Mouse (Mus musculus) spleen, adult 2 months (tissue): ENCODE data around the gene Vrk1. TPM values are rescaled to one million over a fixed set of nuclear protein-coding genes. Genes with fewer than 3 reads are reported as not detected.

ENCODE experiments used
- DNase-seq, 2 experiments: peaks; one replicate each; pipeline versions ENCODE4 v3.0.0 to v3.0.0-alpha.2; 2012 to 2021; ENCODE audit warnings: low spot score in 2 of 2, low read depth in 1 of 2
- H3K27ac ChIP-seq: fragments of 200-500 bp; 2 replicates; pipeline ENCODE4 v1.5.1; 2012; ENCODE audit warnings: low read length, inconsistent platforms; ENCODE audit not compliant: insufficient read depth
- H3K27me3 ChIP-seq: fragments of 200-500 bp; 2 replicates; pipeline ENCODE4 v1.6.1; 2012; ENCODE audit warnings: mild to moderate bottlenecking, moderate library complexity, low read length, inconsistent platforms; ENCODE audit not compliant: control insufficient read depth, insufficient read depth
- H3K36me3 ChIP-seq: fragments of 200-500 bp; 2 replicates; pipeline ENCODE4 v1.6.1; 2012; ENCODE audit warnings: mild to moderate bottlenecking, low read length, inconsistent platforms; ENCODE audit not compliant: control insufficient read depth, insufficient read depth
- H3K4me1 ChIP-seq: fragments of 200-500 bp; 2 replicates; pipeline ENCODE4 v1.6.1; 2011; ENCODE audit warnings: inconsistent platforms; ENCODE audit not compliant: control insufficient read depth, insufficient read depth, insufficient read length
- H3K4me3 ChIP-seq: fragments of 200-500 bp; 2 replicates; pipeline ENCODE4 v1.5.1; 2011; ENCODE audit warnings: mild to moderate bottlenecking, inconsistent platforms; ENCODE audit not compliant: insufficient read depth, insufficient read length; ENCODE audit errors: extremely low read depth
- CTCF ChIP-seq: fragments of 200-500 bp; IDR thresholded peaks from 2 replicates; pipeline ENCODE4 v1.5.1; 2011; ENCODE audit warnings: mild to moderate bottlenecking, inconsistent platforms; ENCODE audit not compliant: insufficient read depth, insufficient read length, insufficient replicate concordance; ENCODE audit errors: extremely low read depth
- POLR2A ChIP-seq: fragments of 200-500 bp; IDR thresholded peaks from 2 replicates; pipeline ENCODE4 v1.6.1; 2011; ENCODE audit warnings: low read depth, low read length, inconsistent platforms
- WGBS: fragments of 180-500 bp; shearing (Covaris S2); methylation state at CpG from one replicate; pipeline ENCODE4 v1.1.7; 2018; 5-methylcytosine and 5-hydroxymethylcytosine counted together
- polyA plus RNA-seq: library from polyadenylated mRNA; depleted of rRNA; stranded (reverse); fragments of >200 nt; gene quantifications from 2 replicates; pipeline ENCODE4 v1.2.3, GENCODE M21; 2012

The Vrk1 gene
- polyA plus RNA-seq, 1 experiment: 8.4 TPM

DNA sequence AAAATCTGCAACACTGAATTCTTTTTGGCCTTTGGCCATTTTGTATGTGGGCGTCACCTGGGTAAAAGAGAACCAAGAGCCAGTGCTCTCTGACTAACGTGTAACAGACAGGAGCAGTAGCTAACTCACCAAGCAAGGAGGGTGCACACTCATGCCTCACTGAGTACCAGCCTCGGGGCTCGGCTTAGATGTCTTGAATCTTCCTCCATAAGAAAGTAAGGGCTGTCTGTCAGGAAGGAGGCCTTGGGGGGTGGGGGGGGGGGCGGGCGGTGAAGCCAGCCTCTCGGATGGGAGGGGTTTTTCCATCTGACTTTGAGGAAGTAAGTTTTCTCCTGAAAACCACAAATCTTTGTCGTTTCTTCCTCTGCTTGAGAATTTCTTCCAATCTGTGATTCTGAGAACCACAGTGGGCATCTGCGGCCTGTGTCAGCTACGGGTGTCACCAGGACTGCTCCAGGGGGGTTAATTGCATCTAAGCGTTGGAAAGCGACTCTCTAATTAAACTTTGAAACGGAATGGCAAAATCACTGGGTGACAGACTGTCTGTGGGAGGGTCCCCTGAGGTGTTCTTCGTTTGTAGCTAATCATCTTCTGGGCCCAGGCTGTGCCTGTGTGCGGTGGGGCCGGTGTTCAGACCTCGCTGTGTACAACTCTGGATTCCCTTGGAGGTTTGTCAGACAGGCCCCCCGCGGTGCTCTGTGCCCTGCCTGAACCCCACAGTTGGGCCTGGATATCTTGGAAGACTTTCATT is 43.0 kb upstream of the Vrk1 start:
- TF ChIP-seq POLR2A: no peak
- Histone ChIP-seq H3K27me3 (no peaks in the 10 kb centered on the region), H3K27ac (peak overlapping the region; percentile 16; the same call in 1 of the 2 replicates), H3K36me3 (no peaks in the 10 kb centered on the region), H3K4me3 (no peak overlapping the region), H3K4me1 (peaks cover 4% of the 10 kb centered on the region; the same call in 1 of the 2 replicates)
- WGBS: 20% methylated on average over 19 of the region's 19 CpGs
- no peak for DNase-seq

DNA sequence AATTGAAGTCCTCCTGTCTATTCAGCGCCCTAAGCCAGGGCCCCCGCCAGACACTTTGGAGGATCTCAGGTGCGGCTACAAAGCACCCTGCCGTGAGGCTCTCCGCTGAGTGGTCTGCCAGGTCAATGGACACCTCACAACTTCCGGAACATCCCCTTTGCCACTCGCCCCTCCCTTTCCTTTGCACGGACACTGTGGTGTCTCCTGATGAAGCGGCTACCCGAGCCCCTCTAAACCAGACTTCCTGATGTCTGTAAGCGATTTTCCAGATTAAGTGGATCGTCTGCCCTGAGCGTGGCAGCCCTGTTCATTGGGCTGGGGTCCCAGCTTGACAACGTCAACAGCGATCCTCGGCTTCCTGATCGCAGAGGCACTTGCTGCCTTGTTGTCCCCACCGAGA is 42.2 kb upstream of the Vrk1 start:
- no peak for DNase-seq
- H3K27ac ChIP-seq: peak overlapping the region; percentile 43; the same call in 1 of the 2 replicates
- H3K4me3 ChIP-seq: peak overlapping the region; percentile 16; the same call in 1 of the 2 replicates
- TF ChIP-seq POLR2A (no peak), CTCF (no peak)
- no peaks in the 10 kb centered on the region for H3K36me3 ChIP-seq
- H3K27me3 ChIP-seq: no peaks in the 10 kb centered on the region
- WGBS: 15% methylated on average over 18 of the region's 18 CpGs
- peaks cover 4% of the 10 kb centered on the region; the same call in 1 of the 2 replicates for H3K4me1 ChIP-seq

DNA sequence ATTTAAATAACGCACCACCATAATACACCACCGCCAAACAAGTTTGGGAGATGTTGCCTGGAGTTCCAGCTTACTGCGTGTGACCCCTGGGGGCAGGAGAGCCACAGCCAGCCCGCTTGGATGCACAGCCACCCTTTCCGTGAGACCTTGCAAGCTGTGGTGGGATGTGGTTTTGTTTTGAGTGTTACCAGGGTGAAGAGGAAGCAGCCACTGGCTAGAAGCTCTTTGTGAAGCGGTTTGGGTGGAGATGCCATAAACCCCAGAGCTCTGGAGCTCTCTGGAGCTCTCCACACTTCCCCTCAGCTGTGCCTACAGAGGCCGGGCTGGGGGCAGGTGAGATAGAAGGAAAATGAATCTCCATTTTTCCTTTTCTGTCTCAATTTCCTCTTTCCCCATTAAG is 38.8 kb upstream of the Vrk1 start:
- no peak overlapping the region for H3K27ac ChIP-seq
- TF ChIP-seq CTCF (no peak), POLR2A (no peak)
- no peaks in the 10 kb centered on the region for H3K27me3 ChIP-seq
- no peak overlapping the region for H3K4me3 ChIP-seq
- no peaks in the 10 kb centered on the region for H3K36me3 ChIP-seq
- peak; percentile 10 to 30 for DNase-seq
- WGBS: 4% methylated on average over 7 of the region's 7 CpGs
- peaks cover 4% of the 10 kb centered on the region; the same call in 1 of the 2 replicates for H3K4me1 ChIP-seq

DNA sequence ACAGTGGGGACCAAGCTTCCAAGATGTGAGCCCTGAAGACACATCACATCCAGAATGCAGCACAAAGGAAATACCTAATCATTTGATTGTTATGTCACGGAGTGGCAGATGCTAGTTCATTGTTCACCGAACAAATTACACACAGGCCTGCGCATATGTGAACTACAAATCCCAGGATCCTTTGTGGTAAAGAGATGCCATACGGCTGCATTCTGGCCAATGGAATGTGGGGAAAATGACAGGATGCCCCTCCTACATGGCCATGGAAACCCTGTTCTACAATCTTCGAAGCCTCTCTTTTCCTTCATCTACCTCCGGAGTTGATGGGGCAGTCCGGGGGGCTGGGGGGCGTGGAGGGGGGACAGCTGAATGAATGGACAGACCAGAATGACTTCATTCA is 37.4 kb upstream of the Vrk1 start:
- Histone ChIP-seq H3K4me1 (peaks cover 3% of the 10 kb centered on the region; the same call in 1 of the 2 replicates), H3K36me3 (no peaks in the 10 kb centered on the region), H3K4me3 (no peak overlapping the region), H3K27me3 (no peaks in the 10 kb centered on the region), H3K27ac (no peak overlapping the region)
- DNase-seq: no peak
- WGBS: 93% methylated on average over 8 of the region's 8 CpGs
- TF ChIP-seq CTCF: no peak
- no peak for TF ChIP-seq POLR2A

DNA sequence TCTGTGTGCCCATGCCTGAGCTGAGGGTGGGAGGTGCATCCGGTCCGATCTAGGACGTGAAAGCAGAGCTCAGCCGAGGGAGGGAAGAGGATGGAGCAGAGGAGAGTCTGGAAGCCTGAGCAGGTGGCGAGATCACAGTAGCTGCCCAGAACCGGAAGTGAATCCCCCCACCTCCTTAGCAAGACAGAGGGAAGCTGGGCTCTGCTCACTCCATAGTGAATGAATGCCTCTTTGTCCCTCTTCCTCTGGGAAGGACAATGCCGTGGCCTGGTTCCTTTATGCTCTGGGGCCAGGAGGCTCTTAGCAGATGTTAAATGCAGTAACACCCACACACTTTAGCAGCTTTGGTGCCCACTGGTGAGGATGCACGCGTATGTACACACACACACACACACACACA is 36.3 kb upstream of the Vrk1 start:
- TF ChIP-seq CTCF: no peak
- no peak for TF ChIP-seq POLR2A
- H3K27ac ChIP-seq: no peak overlapping the region
- no peaks in the 10 kb centered on the region for H3K36me3 ChIP-seq
- 84% methylated on average over 9 of the region's 9 CpGs for WGBS
- no peak overlapping the region for H3K4me3 ChIP-seq
- no peaks in the 10 kb centered on the region for H3K4me1 ChIP-seq
- H3K27me3 ChIP-seq: no peaks in the 10 kb centered on the region
- DNase-seq: no peak

DNA sequence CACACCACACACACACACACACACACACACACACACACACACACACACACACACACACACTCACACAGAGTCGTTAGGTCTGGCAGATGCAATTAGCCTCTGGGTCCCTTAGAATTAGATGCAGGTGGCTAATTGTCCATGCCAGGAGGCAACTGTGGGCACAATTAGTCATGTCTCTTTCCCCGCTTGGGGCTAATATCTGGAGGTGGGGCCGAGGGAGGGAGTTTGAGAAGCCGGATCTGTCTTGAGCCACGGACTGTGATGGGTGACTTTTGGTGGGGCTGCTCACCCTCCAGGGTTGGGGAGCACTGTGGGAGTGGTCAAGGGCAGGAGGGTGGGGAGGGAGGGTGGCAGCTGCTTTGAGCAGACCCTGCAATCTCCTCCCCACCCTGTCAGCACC is 35.9 kb upstream of the Vrk1 start:
- DNase-seq: no peak
- no peak overlapping the region for H3K4me3 ChIP-seq
- H3K36me3 ChIP-seq: no peaks in the 10 kb centered on the region
- no peaks in the 10 kb centered on the region for H3K27me3 ChIP-seq
- H3K27ac ChIP-seq: no peak overlapping the region
- no peak for TF ChIP-seq CTCF
- no peak for TF ChIP-seq POLR2A
- H3K4me1 ChIP-seq: no peaks in the 10 kb centered on the region
- 90% methylated on average over 5 of the region's 5 CpGs for WGBS
